Mouse (Mus musculus) liver, embryonic 13.5 days (tissue): ENCODE measurements around the gene Hsd17b3. TPM values are rescaled to one million over a fixed set of nuclear protein-coding genes. Genes with fewer than 3 reads are reported as not detected.

ENCODE experiments used
- ATAC-seq: fragments of 200-750 bp; cut with Nextera tagmentation; 2 replicates; pipeline ENCODE4 v1.8.0; 2017; ENCODE audit warnings: low read depth, mild to moderate bottlenecking, moderate number of reproducible peaks, moderate library complexity
- DNase-seq: peaks from one replicate; pipeline ENCODE4 v3.0.0; 2022
- H3K27ac ChIP-seq: fragments of 300-500 bp; sonication (generic); 2 replicates; pipeline ENCODE4 v1.5.1; 2015; ENCODE audit warnings: moderate library complexity, mild to moderate bottlenecking, inconsistent platforms
- H3K27me3 ChIP-seq: fragments of 300-500 bp; sonication (generic); 2 replicates; pipeline ENCODE4 v1.6.1; 2015; ENCODE audit warnings: mild to moderate bottlenecking, inconsistent platforms
- H3K36me3 ChIP-seq: fragments of 300-500 bp; sonication (generic); 2 replicates; pipeline ENCODE4 v1.6.1; 2015; ENCODE audit warnings: mild to moderate bottlenecking, inconsistent platforms
- H3K4me1 ChIP-seq: fragments of 300-500 bp; sonication (generic); replicated peaks from 2 replicates; pipeline ENCODE4 v1.6.1; 2015; ENCODE audit warnings: inconsistent platforms
- H3K4me2 ChIP-seq: fragments of 300-500 bp; sonication (generic); 2 replicates; pipeline ENCODE4 v1.6.1; 2015; ENCODE audit warnings: inconsistent platforms, mild to moderate bottlenecking, moderate library complexity
- H3K4me3 ChIP-seq: fragments of 300-500 bp; sonication (generic); replicated peaks from 2 replicates; pipeline ENCODE4 v1.5.1; 2015; ENCODE audit warnings: mild to moderate bottlenecking, inconsistent platforms
- H3K9ac ChIP-seq: fragments of 300-500 bp; sonication (generic); 2 replicates; pipeline ENCODE4 v1.6.1; 2015; ENCODE audit warnings: mild to moderate bottlenecking, inconsistent platforms
- H3K9me3 ChIP-seq: fragments of 300-500 bp; sonication (generic); replicated peaks from 2 replicates; pipeline ENCODE4 v1.6.1; 2016; ENCODE audit warnings: inconsistent platforms
- WGBS: fragments of 180-500 bp; shearing (Covaris S2); methylation state at CpG from one replicate; pipeline ENCODE4 v1.1.7; 2015; ENCODE audit not compliant: insufficient replicate concordance; 5-methylcytosine and 5-hydroxymethylcytosine counted together
- polyA plus RNA-seq: library from polyadenylated mRNA; unstranded; fragments of >200 nt; fragmentation: Nextera tagmentation; extraction: Ambion mirVana; gene quantifications from 2 replicates; pipeline ENCODE4 v1.2.1, GENCODE M21; 2015

The Hsd17b3 gene
- polyA plus RNA-seq, 1 experiment from 2014 or later = not detected

GRCm38 (mm10) chr13:64038114-64038513, 50.9 kb downstream of the Hsd17b3 start:
- ATAC-seq (no peak), DNase-seq (no peak)
- H3K4me3 ChIP-seq = no peak overlapping the region

GRCm38 (mm10) chr13:64036079-64037011, 52.7 kb downstream of the Hsd17b3 start:
- Histone ChIP-seq H3K27me3 (0 out of 2 replicates have a peak, but pooled peaks cover 3% of the 10 kb centered on the region), H3K4me1 (peaks cover 7% of the 10 kb centered on the region; the same call in 1 of the 2 replicates), H3K36me3 (no peaks in the 10 kb centered on the region), H3K4me3 (no peak overlapping the region), H3K27ac (no peak overlapping the region), H3K9ac (no peak overlapping the region), H3K9me3 (no peaks in the 10 kb centered on the region), H3K4me2 (no peak overlapping the region)
- 20% methylated on average over 13 of the region's 13 CpGs for WGBS
- peak; percentile 45 for ATAC-seq
- DNase-seq = peak; percentile 13

More at GRCm38 (mm10) chr13:64038114-64038513, 50.9 kb downstream of the Hsd17b3 start:
- Histone ChIP-seq H3K36me3 (no peaks in the 10 kb centered on the region), H3K4me2 (no peak overlapping the region), H3K4me1 (peaks cover 7% of the 10 kb centered on the region; the same call in 1 of the 2 replicates), H3K27me3 (0 out of 2 replicates have a peak, but pooled peaks cover 3% of the 10 kb centered on the region), H3K9ac (no peak overlapping the region), H3K27ac (no peak overlapping the region), H3K9me3 (no peaks in the 10 kb centered on the region)

GRCm38 (mm10) chr13:64035036-64035435, 54.0 kb downstream of the Hsd17b3 start:
- peaks cover 7% of the 10 kb centered on the region; the same call in 1 of the 2 replicates for H3K4me1 ChIP-seq
- no peak overlapping the region for H3K4me2 ChIP-seq
- WGBS = 23% methylated on average over 8 of the region's 8 CpGs
- H3K27me3 ChIP-seq = 0 out of 2 replicates have a peak, but pooled peaks cover 3% of the 10 kb centered on the region
- no peak for DNase-seq
- no peak overlapping the region for H3K9ac ChIP-seq
- peak; percentile 39; the same call in 1 of the 2 replicates for ATAC-seq
- H3K36me3 ChIP-seq = no peaks in the 10 kb centered on the region
- H3K4me3 ChIP-seq = no peak overlapping the region
- H3K9me3 ChIP-seq = no peaks in the 10 kb centered on the region
- H3K27ac ChIP-seq = no peak overlapping the region

- Histone ChIP-seq H3K4me2 (no peak overlapping the region), H3K9me3 (no peaks in the 10 kb centered on the region), H3K27ac (no peak overlapping the region), H3K4me1 (peaks cover 7% of the 10 kb centered on the region; the same call in 1 of the 2 replicates), H3K36me3 (no peaks in the 10 kb centered on the region), H3K9ac (no peak overlapping the region), H3K4me3 (no peak overlapping the region), H3K27me3 (0 out of 2 replicates have a peak, but pooled peaks cover 3% of the 10 kb centered on the region)
- no peak for DNase-seq
- no peak for ATAC-seq
- 67% methylated on average over 6 of the region's 6 CpGs for WGBS
These were observed 55.1 kb downstream of the Hsd17b3 start for GRCm38 (mm10) chr13:64033921-64034320.

- H3K27ac ChIP-seq = no peak overlapping the region
- ATAC-seq = no peak
- WGBS = 59% methylated on average over 4 of the region's 4 CpGs
These were observed 55.8 kb downstream of the Hsd17b3 start for GRCm38 (mm10) chr13:64033181-64033580.

GRCm38 (mm10) chr13:64031254-64031653, 57.8 kb downstream of the Hsd17b3 start:
- 44% methylated on average over 4 of the region's 4 CpGs for WGBS
- Histone ChIP-seq H3K4me3 (no peak overlapping the region), H3K27ac (no peak overlapping the region), H3K9ac (no peak overlapping the region), H3K4me1 (peaks cover 7% of the 10 kb centered on the region; the same call in 1 of the 2 replicates), H3K36me3 (no peaks in the 10 kb centered on the region), H3K9me3 (no peaks in the 10 kb centered on the region), H3K27me3 (0 out of 2 replicates have a peak, but pooled peaks cover 3% of the 10 kb centered on the region), H3K4me2 (no peak overlapping the region)
- ATAC-seq (no peak), DNase-seq (no peak)

More at GRCm38 (mm10) chr13:64033181-64033580, 55.8 kb downstream of the Hsd17b3 start:
- H3K36me3 ChIP-seq = no peaks in the 10 kb centered on the region
- no peak overlapping the region for H3K4me3 ChIP-seq
- no peak overlapping the region for H3K9ac ChIP-seq
- H3K9me3 ChIP-seq = no peaks in the 10 kb centered on the region
- peaks cover 7% of the 10 kb centered on the region; the same call in 1 of the 2 replicates for H3K4me1 ChIP-seq
- H3K27me3 ChIP-seq = 0 out of 2 replicates have a peak, but pooled peaks cover 3% of the 10 kb centered on the region
- no peak overlapping the region for H3K4me2 ChIP-seq
- DNase-seq = no peak

- no peak for ATAC-seq
- no peak overlapping the region for H3K4me2 ChIP-seq
- 50% methylated on average over 1 of the region's 1 CpGs for WGBS
- H3K27me3 ChIP-seq = 0 out of 2 replicates have a peak, but pooled peaks cover 3% of the 10 kb centered on the region
- no peak overlapping the region for H3K27ac ChIP-seq
- H3K36me3 ChIP-seq = no peaks in the 10 kb centered on the region
- no peak for DNase-seq
- no peak overlapping the region for H3K4me3 ChIP-seq
- H3K4me1 ChIP-seq = peaks cover 7% of the 10 kb centered on the region; the same call in 1 of the 2 replicates
- no peak overlapping the region for H3K9ac ChIP-seq
- H3K9me3 ChIP-seq = no peaks in the 10 kb centered on the region
These were observed 58.2 kb downstream of the Hsd17b3 start for GRCm38 (mm10) chr13:64030792-64031191.

GRCm38 (mm10) chr13:64024803-64025202, 64.2 kb downstream of the Hsd17b3 start:
- no peak for DNase-seq
- no peak for ATAC-seq
- Histone ChIP-seq H3K27me3 (no peaks in the 10 kb centered on the region), H3K4me1 (no peaks in the 10 kb centered on the region), H3K4me2 (no peak overlapping the region), H3K27ac (no peak overlapping the region), H3K9me3 (no peaks in the 10 kb centered on the region), H3K36me3 (no peaks in the 10 kb centered on the region), H3K4me3 (no peak overlapping the region), H3K9ac (no peak overlapping the region)
- WGBS = 55% methylated on average over 4 of the region's 4 CpGs

GRCm38 (mm10) chr13:64022786-64023468, 66.1 kb downstream of the Hsd17b3 start:
- H3K4me2 ChIP-seq = no peak overlapping the region
- H3K9ac ChIP-seq = no peak overlapping the region
- H3K27ac ChIP-seq = no peak overlapping the region
- WGBS = 61% methylated on average over 15 of the region's 15 CpGs
- H3K4me3 ChIP-seq = no peak overlapping the region
- DNase-seq = no peak
- H3K36me3 ChIP-seq = no peaks in the 10 kb centered on the region
- H3K9me3 ChIP-seq = no peaks in the 10 kb centered on the region
- H3K4me1 ChIP-seq = no peaks in the 10 kb centered on the region
- no peaks in the 10 kb centered on the region for H3K27me3 ChIP-seq
- ATAC-seq = no peak

- Histone ChIP-seq H3K4me1 (no peaks in the 10 kb centered on the region), H3K4me3 (no peak overlapping the region), H3K36me3 (no peaks in the 10 kb centered on the region), H3K9ac (no peak overlapping the region), H3K9me3 (no peaks in the 10 kb centered on the region), H3K27ac (no peak overlapping the region), H3K4me2 (no peak overlapping the region), H3K27me3 (no peaks in the 10 kb centered on the region)
- no peak for DNase-seq
- WGBS = 53% methylated on average over 7 of the region's 7 CpGs
- 0 out of 2 replicates have a peak, but pooled peaks have one; percentile 29 for ATAC-seq
These were observed 68.1 kb downstream of the Hsd17b3 start for GRCm38 (mm10) chr13:64020902-64021311.

GRCm38 (mm10) chr13:64018586-64019141, 70.4 kb downstream of the Hsd17b3 start:
- Histone ChIP-seq H3K36me3 (no peaks in the 10 kb centered on the region), H3K9me3 (no peaks in the 10 kb centered on the region), H3K4me1 (no peaks in the 10 kb centered on the region), H3K27ac (no peak overlapping the region), H3K4me3 (no peak overlapping the region), H3K4me2 (no peak overlapping the region), H3K27me3 (no peaks in the 10 kb centered on the region), H3K9ac (no peak overlapping the region)
- DNase-seq (no peak), ATAC-seq (no peak)
- 71% methylated on average over 10 of the region's 10 CpGs for WGBS
